Mouse (Mus musculus): Measurements from ENCODE around the gene Mxd1. TPM values are rescaled to one million over a fixed set of nuclear protein-coding genes. Genes with fewer than 3 reads are reported as not detected.

The Mxd1 gene
- 29.4 and 30.4 TPM in 2 replicates for polyA plus RNA-seq (2016; fragmentation: Nextera tagmentation; extraction: Ambion mirVana)

DNA sequence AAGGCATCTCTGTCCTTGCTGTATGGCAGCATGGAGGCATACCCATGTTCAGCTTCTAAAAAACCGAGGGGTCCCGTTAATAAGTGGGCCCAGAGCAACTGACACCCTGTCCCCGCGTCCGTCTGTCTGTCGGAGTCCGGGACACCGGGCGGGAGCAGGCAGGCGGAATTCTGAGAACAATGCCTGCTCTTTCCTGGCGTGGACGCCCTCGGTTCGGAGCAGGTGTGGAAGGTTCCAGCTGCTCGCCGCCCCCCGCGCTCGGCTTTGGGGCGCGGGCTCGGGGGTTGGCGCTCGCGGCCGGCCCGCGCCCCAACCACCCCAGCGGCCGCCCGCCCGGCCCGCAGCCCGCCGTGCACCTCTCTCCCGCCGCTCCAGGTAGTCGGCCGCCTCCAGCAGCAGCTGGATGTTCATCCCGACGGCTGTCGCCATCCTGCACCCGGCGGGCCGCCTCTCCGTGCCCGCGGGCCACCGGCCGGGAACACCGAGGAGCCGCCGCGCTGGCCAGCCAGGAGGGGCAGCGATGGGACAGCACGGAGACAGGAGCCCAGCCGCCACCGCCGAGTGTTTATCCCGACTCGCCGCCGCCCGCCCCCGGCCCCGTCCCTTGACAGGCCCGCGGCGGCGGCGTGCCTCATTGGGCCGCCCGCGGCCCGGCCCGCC, at the start of gene Mxd1:
Gene Mxd1, minus strand, starts transcription at position 582 of the 660 bp plus-strand sequence.
- Histone ChIP-seq H3K4me2 (replicated peaks) (peak within 1 kb of the TSS; percentile 94), H3K9ac (peak within 1 kb of the TSS; percentile 86), H3K27ac (peak within 1 kb of the TSS; percentile 74; the same call in 1 of the 2 replicates), H3K9me3 (no peaks in the 10 kb centered on the region), H3K4me3 (peak within 1 kb of the TSS; percentile 99), H3K4me1 (peaks cover 24% of the 10 kb centered on the region), H3K36me3 (peaks cover 25% of the 10 kb centered on the region), H3K27me3 (replicated peaks) (no peaks in the 10 kb centered on the region)
- peak; percentile 14; the same call in 1 of the 2 replicates for ATAC-seq (ENCODE audit: low FRiP score, low read depth)
- WGBS = under 1% methylated on average over 72 of the region's 76 CpGs

DNA sequence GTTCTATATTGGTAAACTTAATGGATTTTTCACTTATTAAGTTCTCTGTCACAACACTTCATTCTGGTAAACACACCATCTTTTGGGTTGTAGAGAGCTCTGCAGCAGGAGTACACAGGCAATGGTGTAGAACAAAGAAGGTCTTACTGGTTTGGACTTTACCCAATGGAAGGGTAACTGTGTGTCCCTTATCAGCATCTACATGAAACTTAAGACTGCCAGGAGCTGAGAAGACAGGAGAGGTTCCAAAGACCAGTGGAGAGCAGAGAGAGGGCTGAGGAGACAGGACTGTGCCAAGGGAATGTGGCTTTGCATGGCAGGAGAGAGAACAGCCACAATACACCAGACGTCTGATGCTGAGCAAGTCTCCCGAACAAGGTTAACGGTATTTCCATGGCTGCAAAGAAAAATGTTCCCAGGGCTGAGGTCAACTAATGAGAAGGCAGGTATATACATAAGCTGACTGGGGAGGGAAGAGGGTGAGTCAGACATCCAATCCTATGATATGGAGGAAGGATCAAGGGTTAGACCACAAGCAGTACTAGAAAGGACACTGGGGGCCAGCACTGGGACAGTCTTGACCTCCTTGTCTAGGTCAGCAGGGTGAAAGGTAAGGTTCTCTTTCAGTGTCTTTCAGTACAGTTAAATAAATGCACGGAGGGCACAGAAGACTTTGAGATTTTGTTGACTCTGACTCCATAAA, 39.3 kb upstream of the Mxd1 start:
- no peak overlapping the region for H3K27ac ChIP-seq
- no peaks in the 10 kb centered on the region for H3K27me3 ChIP-seq (replicated peaks)
- H3K36me3 ChIP-seq = peaks cover 57% of the 10 kb centered on the region
- no peaks in the 10 kb centered on the region for H3K4me1 ChIP-seq
- H3K4me2 ChIP-seq (replicated peaks) = no peak overlapping the region
- H3K9me3 ChIP-seq = no peaks in the 10 kb centered on the region
- no peak for ATAC-seq (ENCODE audit: low FRiP score, low read depth)
- WGBS = 87% methylated on average over 4 of the region's 4 CpGs
- H3K4me3 ChIP-seq = no peak overlapping the region
- no peak overlapping the region for H3K9ac ChIP-seq

DNA sequence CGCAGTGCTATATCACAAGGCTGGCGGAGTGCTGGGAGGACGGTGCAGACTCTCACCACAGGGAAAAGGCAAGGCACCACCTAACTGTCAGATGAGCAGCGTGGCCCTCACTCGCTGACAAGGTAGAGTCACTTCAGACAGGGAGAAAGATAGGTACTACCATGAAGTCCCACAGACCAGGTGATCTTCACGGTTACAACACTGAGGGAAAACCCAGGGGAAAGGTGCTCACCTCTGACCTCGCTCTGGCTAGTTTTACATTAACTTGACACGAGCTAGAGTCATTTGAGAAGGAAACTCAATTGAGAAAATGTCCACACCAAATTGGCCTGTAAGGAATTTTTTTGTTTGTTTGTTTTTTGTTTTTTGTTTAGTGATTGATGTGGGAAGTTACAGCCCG, 33.6 kb upstream of the Mxd1 start:
- ATAC-seq (ENCODE audit: low FRiP score, low read depth) = no peak
- H3K4me3 ChIP-seq = no peak overlapping the region
- 94% methylated on average over 9 of the region's 9 CpGs for WGBS

DNA sequence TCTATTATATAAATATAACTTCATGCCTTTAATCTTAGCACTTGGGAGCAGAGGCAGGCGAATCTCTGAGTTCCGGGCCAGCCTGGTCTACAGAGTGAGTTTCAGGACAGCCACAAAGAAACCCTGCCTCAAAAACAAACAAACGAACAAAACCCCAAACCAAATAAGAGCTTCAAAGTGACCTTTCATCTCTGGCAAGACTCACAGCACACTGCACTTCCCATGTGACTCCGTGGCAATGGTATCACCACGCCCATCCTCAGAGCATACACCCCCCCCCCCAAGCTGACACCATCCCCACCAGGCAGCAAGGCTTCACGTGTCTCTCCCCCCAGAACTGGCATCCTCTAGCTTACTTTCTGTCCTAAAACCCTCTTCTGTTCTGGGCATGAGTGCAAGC, 28.9 kb upstream of the Mxd1 start:
- H3K27ac ChIP-seq = no peak overlapping the region
- peaks cover 73% of the 10 kb centered on the region for H3K36me3 ChIP-seq
- H3K9ac ChIP-seq = no peak overlapping the region
- H3K4me3 ChIP-seq = no peak overlapping the region
- no peak for ATAC-seq (ENCODE audit: low FRiP score, low read depth)
- no peaks in the 10 kb centered on the region for H3K27me3 ChIP-seq (replicated peaks)
- no peaks in the 10 kb centered on the region for H3K4me1 ChIP-seq
- H3K9me3 ChIP-seq = no peaks in the 10 kb centered on the region
- 90% methylated on average over 6 of the region's 6 CpGs for WGBS
- no peak overlapping the region for H3K4me2 ChIP-seq (replicated peaks)

More for the DNA sequence above, 33.6 kb upstream of the Mxd1 start:
- H3K4me1 ChIP-seq = no peaks in the 10 kb centered on the region
- no peak overlapping the region for H3K9ac ChIP-seq
- no peaks in the 10 kb centered on the region for H3K27me3 ChIP-seq (replicated peaks)
- no peak overlapping the region for H3K4me2 ChIP-seq (replicated peaks)
- H3K36me3 ChIP-seq = peaks cover 84% of the 10 kb centered on the region
- no peaks in the 10 kb centered on the region for H3K9me3 ChIP-seq
- H3K27ac ChIP-seq = no peak overlapping the region

DNA sequence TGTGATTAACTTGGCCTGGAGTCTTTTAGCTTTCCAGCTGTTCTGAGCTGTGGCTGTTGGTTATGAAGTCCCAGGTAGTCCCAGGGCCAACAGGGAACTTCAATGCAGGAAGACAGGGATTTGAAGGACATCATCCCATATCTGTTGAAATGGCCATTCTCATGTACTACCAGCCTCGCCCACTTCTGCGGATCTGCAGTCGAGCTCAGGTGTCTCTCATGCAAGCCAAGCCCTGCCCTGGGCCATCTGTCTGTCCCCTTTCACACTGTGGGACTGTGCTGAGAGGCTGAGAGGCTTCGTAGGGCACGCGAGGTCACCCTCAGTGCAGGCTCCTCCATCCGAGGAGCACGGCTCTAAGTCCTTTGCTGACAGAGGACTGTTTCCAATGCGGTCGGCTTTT, 27.3 kb upstream of the Mxd1 start:
- WGBS = 89% methylated on average over 10 of the region's 10 CpGs
- Histone ChIP-seq H3K9ac (no peak overlapping the region), H3K4me1 (no peaks in the 10 kb centered on the region), H3K27ac (no peak overlapping the region), H3K27me3 (replicated peaks) (no peaks in the 10 kb centered on the region), H3K4me2 (replicated peaks) (no peak overlapping the region), H3K36me3 (peaks cover 66% of the 10 kb centered on the region), H3K9me3 (no peaks in the 10 kb centered on the region), H3K4me3 (no peak overlapping the region)
- no peak for ATAC-seq (ENCODE audit: low FRiP score, low read depth)

DNA sequence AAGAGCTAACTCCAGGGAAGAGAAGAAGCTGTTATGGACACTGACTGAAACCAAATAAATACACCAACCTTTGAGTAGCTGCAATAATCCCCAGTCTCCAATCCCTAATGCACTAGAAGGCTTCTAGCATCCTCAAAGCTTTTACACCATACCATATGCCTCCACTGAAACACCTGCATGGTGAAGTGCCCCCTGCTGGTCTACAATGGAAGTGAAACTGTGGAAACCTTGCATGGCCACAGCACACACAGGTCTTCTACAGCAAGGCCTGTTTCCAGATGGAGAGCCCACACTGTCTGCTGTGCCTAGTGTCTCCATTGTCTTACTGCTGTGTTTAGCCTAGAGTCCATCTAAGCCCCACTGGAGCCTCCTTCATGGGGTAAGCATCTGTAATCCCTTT, 25.5 kb upstream of the Mxd1 start:
- ATAC-seq (ENCODE audit: low FRiP score, low read depth) = no peak
- Histone ChIP-seq H3K4me2 (replicated peaks) (no peak overlapping the region), H3K9ac (no peak overlapping the region), H3K4me1 (no peaks in the 10 kb centered on the region), H3K36me3 (peaks cover 64% of the 10 kb centered on the region), H3K27ac (no peak overlapping the region), H3K9me3 (no peaks in the 10 kb centered on the region), H3K4me3 (no peak overlapping the region), H3K27me3 (replicated peaks) (no peaks in the 10 kb centered on the region)

DNA sequence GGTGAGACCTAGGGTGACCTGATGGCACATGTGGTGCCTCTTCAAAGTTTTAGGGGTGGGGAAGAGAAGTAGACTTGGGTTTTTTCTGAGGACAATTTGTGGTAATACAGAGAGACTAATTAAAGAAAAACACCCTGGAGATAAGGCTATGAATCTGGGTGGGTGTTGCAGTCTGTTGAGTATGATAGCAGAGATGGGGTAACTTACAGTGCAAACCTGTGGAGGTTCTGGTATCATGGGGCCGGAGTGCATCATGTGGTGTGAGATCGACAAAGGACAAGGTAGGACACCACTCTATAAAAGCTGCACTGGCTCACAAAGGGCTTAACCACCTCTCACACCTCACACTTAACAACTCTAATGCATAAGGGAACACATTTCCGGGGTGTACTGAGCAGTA, 20.7 kb upstream of the Mxd1 start:
- no peaks in the 10 kb centered on the region for H3K9me3 ChIP-seq
- no peak overlapping the region for H3K4me3 ChIP-seq
- H3K27me3 ChIP-seq (replicated peaks) = no peaks in the 10 kb centered on the region
- H3K27ac ChIP-seq = no peak overlapping the region
- WGBS = 92% methylated on average over 3 of the region's 3 CpGs
- H3K36me3 ChIP-seq = peaks cover 27% of the 10 kb centered on the region
- no peak overlapping the region for H3K9ac ChIP-seq
- no peaks in the 10 kb centered on the region for H3K4me1 ChIP-seq
- ATAC-seq (ENCODE audit: low FRiP score, low read depth) = no peak
- H3K4me2 ChIP-seq (replicated peaks) = no peak overlapping the region

DNA sequence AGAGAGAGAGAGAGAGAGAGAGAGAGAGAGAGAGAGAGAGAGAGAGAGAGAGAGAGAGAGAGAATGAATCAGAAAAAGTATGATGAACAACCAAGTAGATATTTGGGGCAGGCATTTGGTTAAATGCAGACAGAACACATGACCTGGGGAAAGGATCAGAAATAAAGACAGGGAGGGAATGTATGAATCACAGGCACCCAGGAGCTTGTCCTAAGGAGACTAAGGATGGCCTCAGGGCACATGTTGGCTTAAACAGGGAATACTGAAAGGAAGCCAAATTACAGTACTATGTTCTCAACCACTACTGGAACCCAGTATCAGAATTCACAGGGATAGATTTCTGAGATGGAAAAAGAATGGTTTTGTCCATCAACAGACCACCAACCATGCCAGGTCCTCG, 18.0 kb upstream of the Mxd1 start:
- Histone ChIP-seq H3K9me3 (no peaks in the 10 kb centered on the region), H3K4me1 (peaks cover 6% of the 10 kb centered on the region), H3K4me2 (replicated peaks) (no peak overlapping the region), H3K27ac (no peak overlapping the region), H3K36me3 (peaks cover 28% of the 10 kb centered on the region), H3K4me3 (no peak overlapping the region), H3K9ac (no peak overlapping the region), H3K27me3 (replicated peaks) (no peaks in the 10 kb centered on the region)
- 77% methylated on average over 1 of the region's 1 CpGs for WGBS
- ATAC-seq (ENCODE audit: low FRiP score, low read depth) = no peak

DNA sequence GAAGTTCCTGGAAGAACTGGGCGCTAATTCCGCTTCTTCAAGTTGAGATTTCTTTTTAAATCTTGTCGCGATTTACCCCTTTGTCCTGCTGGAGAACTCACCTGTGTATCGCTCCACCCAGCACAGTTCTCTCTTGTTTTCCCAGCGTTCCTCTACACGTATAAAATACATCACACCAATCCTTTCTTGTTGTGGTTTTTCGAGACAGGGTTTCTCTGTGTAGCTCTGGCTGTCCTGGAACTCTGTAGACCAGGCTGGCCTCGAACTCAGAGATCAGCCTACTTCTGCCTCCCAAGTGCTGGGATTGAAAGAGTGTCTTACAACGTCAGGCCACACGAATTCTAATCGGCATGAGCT, 15.7 kb upstream of the Mxd1 start:
- peaks cover 6% of the 10 kb centered on the region for H3K4me1 ChIP-seq
- WGBS = 36% methylated on average over 12 of the region's 12 CpGs
- no peak overlapping the region for H3K27ac ChIP-seq
- H3K9me3 ChIP-seq = no peaks in the 10 kb centered on the region
- H3K4me2 ChIP-seq (replicated peaks) = peak overlapping the region; percentile 73
- H3K9ac ChIP-seq = peak overlapping the region; percentile 91; the same call in 1 of the 2 replicates
- H3K36me3 ChIP-seq = peaks cover 27% of the 10 kb centered on the region
- peak overlapping the region; percentile 85 for H3K4me3 ChIP-seq
- H3K27me3 ChIP-seq (replicated peaks) = no peaks in the 10 kb centered on the region
- 0 out of 2 replicates have a peak, but pooled peaks have one; percentile 29 for ATAC-seq (ENCODE audit: low FRiP score, low read depth)

DNA sequence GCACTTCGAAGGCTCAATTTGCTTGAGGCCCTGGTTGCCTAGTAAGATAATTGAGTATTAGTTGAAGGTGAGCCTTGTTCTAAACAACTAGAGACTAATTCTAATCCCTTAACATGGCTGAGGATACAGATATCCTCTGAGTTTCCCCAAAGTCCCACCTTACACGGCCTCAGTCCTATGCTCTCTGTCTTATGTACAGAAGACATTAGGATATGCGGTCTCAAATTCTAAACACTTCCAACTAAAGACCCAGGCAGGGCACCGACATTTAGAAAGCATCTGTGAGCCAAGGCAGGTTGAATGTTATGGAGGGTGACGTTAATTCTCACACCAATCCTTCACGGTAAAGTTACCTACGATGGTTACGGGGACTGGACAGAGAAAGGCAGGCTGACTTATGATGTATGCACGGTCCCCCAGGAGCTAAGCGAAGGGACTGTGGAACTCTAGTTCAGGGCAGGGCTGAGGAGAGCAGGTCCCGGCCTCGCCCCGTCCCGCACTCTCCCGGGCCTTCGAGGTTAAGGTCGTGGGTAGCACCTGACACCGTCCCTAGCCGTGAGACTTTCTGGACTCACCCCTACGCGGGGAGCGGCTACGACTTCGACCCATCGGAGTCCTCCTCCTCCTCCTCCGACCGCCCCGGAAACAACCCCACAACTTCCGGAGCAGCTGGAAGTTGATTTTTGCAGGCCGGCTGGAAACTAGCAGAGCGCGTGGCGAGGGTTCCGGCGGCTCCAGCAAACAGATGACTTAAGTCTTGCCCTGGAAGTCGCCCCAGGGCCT, 15.1 kb upstream of the Mxd1 start, which contains the start of gene Snrnp27:
Gene Snrnp27, minus strand, starts transcription at position 651 of the 783 bp plus-strand sequence.
- H3K27me3 ChIP-seq (replicated peaks) = no peaks in the 10 kb centered on the region
- peaks cover 31% of the 10 kb centered on the region for H3K36me3 ChIP-seq
- peaks cover 6% of the 10 kb centered on the region for H3K4me1 ChIP-seq
- ATAC-seq (ENCODE audit: low FRiP score, low read depth) = peak; percentile 90
- H3K4me2 ChIP-seq (replicated peaks) = peak within 1 kb of the TSS; percentile 73
- 3% methylated on average over 36 of the region's 36 CpGs for WGBS
- H3K9me3 ChIP-seq = no peaks in the 10 kb centered on the region
- H3K9ac ChIP-seq = peak within 1 kb of the TSS; percentile 91
- peak within 1 kb of the TSS; percentile 85 for H3K4me3 ChIP-seq
- no peak within 1 kb of the TSS for H3K27ac ChIP-seq

DNA sequence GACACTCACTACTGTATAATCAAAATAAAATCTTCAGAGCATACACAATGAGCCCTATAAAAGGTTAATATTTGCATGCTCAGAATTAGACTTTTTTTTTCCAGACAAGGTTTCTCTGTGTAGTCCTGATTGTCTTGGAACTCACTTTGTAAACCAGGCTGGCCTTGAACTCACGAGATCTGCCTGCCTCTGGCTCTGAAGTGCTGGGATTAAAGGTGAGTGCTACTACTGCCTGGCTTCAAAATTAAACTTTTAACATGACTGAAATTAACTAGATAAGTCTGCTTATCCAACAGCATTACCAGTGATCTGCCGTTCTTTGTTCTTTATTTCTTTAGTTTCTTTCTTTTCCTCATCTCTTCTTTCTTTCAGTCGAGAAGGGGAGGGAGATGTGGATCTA, 12.3 kb upstream of the Mxd1 start:
- Histone ChIP-seq H3K27me3 (replicated peaks) (no peaks in the 10 kb centered on the region), H3K4me3 (no peak overlapping the region), H3K9ac (no peak overlapping the region), H3K27ac (no peak overlapping the region), H3K4me2 (replicated peaks) (no peak overlapping the region), H3K9me3 (no peaks in the 10 kb centered on the region), H3K36me3 (peaks cover 55% of the 10 kb centered on the region), H3K4me1 (peaks cover 6% of the 10 kb centered on the region)
- WGBS = 94% methylated on average over 3 of the region's 3 CpGs
- ATAC-seq (ENCODE audit: low FRiP score, low read depth) = no peak

DNA sequence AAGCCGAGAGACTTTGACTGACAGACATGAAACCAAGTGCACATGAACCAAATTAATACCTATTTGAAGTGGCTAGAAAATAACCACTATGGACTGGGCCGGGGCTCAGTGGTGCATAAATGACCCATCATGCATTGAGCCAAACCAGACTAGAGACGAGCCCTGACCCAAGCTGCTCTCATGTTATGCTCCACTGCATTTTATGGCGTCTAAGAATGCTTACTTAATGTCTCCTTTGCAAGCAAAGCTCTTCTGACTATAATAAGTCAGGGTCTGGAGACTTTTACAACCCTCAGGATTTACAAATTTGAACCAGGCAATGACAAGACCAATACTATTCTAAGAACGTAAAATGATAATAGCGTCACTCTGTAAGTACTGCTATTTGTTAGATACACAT, 9.4 kb upstream of the Mxd1 start:
- Histone ChIP-seq H3K27me3 (replicated peaks) (no peaks in the 10 kb centered on the region), H3K9me3 (no peaks in the 10 kb centered on the region), H3K36me3 (peaks cover 81% of the 10 kb centered on the region), H3K27ac (no peak overlapping the region), H3K4me1 (peaks cover 2% of the 10 kb centered on the region; the same call in 1 of the 2 replicates), H3K4me2 (replicated peaks) (no peak overlapping the region), H3K4me3 (no peak overlapping the region), H3K9ac (no peak overlapping the region)
- ATAC-seq (ENCODE audit: low FRiP score, low read depth) = no peak
- 43% methylated on average over 6 of the region's 6 CpGs for WGBS
